Mouse (Mus musculus) c-Kit-negative CD71-positive TER-119-positive erythroid progenitor cells, embryonic 14.5 days (primary cell): ENCODE measurements around the gene Pbxip1.

Experiments used
- DNase-seq: peaks from one replicate; pipeline ENCODE4 v3.0.0-alpha.2; 2013; ENCODE audit warnings: low read depth, low spot score

Gene Pbxip1

GRCm38 (mm10) chr3:89484766-89485524, 48.4 kb downstream of the Pbxip1 start:
- no peak for DNase-seq

DNA sequence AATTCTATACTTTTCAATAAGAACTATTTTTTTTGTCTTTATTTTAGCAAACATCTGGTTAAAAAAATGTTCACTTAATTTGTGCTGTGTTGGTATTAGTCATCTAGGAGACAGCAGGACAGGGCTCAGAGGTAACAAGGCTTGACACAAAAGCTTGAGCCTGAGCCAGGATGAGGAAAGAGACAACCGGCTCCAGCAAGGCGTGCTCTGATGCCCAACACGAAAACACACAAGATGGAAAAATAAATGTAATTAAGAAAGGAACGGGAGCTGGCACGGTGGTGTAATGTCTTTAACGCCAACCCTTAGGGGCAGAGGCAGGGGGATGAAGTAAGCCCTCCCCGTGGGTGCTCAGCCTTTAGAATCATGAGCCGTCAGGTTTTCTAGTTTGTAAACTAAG, 49.6 kb downstream of the Pbxip1 start:
- no peak for DNase-seq

DNA sequence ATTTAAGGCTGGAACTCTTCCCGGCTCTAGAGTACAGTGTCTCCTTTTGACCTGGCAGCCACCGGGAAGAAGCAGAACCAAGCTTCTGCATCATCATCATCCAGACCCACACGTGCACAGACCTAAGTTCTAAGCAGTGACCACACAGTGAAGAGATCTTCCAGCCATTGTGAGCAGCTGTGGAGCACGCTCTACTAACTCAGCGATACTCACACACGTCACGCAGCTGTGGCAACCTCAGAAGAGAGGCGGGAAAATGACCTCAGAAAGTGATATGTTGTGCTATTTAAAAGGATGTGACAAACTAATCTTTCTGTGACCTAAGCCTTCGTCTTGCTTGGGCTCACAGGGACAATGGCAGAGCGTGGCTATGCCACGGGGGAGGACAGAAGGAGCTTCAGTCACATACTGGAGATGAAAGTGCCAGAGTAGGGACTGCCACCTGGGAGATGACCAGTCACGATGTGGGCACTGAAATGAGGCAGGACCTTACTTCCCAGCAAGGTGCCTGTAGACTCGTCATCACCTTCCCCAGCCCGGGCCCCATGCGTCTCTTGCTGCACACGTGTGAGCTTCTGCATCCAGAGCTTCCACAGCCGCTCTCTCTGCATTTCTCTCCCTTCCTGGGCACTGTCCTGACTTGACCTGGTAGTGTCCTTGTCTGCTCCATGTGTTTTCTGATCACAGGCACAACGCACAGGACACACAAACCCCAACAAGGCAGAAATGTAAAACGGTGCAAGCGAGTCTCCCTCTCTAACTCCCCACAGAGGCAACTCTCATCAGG, 50.6 kb downstream of the Pbxip1 start:
- DNase-seq = no peak

DNA sequence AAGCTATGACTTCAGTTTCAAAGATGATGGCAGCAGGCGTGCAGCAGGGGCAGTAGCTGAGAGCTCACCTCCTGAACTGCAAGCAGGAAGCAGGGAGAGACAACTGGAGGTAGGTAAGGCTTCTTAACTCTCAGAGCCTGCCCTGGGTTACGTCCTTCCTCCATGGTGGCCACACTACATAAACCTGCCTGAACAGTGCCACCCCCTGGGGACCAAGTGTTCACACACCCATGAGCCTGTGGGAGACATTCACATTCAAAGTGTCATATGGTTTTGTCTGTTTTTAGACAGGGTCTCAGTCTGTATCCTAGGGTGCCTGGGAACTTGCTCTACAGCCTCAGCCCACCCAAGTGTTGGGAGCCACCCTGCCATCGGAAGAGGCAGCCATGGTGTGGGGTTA, 54.3 kb downstream of the Pbxip1 start:
- DNase-seq = no peak

GRCm38 (mm10) chr3:89491559-89491958, 55.1 kb downstream of the Pbxip1 start:
- DNase-seq = no peak

DNA sequence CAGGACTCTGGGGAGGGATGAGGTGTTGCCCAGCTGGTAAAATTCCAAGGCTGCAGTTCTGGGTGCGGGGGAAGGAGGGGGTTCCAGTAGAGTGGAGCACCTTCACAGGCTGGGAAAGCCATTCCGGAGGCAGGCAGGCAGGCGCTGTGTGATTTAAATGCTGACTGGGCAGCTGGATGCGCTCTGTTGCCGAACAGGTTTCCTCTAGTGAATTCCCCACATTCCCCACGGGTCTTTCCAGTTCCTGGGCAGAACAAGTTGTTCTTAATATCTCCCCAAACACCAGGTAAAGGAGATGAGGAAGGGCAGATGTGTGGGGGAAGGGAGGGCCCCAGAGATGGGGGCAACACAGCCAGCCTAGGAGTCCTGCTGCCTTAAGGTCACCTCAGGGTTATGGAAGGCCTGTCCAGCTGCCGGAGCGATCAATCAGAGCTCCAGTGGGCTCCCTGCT, 56.2 kb downstream of the Pbxip1 start:
- DNase-seq = no peak

GRCm38 (mm10) chr3:89494630-89495029, 58.1 kb downstream of the Pbxip1 start:
- no peak for DNase-seq

DNA sequence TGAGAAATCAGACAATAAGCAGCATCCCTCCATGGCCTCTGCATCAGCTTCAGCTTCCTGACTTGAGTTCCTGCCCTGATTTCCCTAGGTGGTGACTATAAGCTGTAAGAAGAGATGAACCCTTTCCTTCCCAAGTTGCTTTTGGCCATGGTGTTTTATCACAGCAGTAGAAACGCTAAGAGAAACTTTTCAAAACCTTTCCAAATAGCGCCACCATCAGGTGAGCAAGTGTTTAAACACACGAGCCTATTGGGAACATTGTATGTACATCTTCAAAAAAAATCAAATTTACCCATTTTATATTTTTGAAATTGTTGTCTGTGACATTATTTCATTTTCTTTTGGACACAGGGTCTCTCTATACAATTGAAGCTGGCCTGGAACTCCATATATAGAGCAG, 59.9 kb downstream of the Pbxip1 start:
- no peak for DNase-seq

DNA sequence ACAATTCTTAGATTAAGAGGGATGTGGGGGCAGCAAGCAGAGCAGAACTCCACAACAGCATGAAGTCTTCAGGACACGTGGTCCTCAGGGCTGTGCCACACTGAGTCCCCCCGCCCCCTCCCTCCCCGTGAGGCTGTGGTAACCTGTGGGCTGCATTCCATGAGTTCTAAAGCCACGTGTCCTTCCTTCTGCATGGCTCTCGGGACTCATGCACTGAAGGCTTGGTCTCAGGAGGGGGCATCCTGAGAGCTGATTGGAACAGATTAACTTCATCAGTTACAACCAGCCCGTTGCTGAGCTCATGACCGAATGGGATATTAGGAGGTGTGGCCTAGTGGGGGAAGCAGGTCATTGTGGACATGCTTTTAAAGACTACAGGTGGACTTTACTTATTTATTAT, 63.2 kb downstream of the Pbxip1 start:
- DNase-seq = no peak
